Mouse (Mus musculus) kidney, adult 18-20 months (tissue): ENCODE measurements at regions not wholly inside any gene's neighbourhood (a gene's known extent, or its start where the extent isn't known, plus 50 kb on each side); places are given as distances from the start of the nearest gene placed in this dataset.

ENCODE experiments used
- DNase-seq: peaks from one replicate; pipeline ENCODE4 v3.0.0; 2021

DNA sequence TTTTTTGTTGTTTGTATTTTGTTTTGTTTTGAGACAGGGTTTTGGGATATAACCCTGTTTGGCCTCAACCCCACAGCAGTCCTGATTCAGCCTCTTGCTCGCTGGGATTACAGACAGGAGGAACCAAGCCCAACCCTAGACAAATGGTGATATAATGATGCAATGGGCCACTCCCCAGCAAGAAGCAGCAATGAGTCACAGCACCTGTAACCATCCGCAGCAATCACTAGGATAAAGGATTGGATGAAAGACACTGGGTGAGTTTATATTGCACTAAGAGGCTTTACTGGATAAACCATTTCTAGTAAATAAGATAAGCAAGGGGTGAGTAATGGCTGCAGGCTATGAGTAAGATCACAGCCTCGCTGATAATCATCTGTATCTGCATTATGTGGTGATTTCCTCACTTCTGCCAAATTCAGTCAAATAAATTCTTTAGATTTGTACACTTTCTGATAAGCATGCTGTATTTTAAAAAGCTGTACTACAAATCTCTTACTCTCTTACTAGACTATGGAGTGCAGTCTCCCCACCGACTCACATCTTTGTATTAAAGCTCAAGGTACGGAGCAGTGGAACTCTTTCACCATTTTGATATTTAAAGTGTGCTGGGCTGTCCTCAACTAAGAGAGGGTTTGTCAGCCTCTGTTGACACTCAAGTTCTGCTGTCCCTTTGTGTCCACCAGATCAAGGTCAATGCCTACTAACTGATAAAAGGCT lies 57.6 kb upstream of the Tle4 start:
- no peak for DNase-seq
